Comparison of ENCODE assay signal across 9 mouse cellular contexts in the genomic region with DNA sequence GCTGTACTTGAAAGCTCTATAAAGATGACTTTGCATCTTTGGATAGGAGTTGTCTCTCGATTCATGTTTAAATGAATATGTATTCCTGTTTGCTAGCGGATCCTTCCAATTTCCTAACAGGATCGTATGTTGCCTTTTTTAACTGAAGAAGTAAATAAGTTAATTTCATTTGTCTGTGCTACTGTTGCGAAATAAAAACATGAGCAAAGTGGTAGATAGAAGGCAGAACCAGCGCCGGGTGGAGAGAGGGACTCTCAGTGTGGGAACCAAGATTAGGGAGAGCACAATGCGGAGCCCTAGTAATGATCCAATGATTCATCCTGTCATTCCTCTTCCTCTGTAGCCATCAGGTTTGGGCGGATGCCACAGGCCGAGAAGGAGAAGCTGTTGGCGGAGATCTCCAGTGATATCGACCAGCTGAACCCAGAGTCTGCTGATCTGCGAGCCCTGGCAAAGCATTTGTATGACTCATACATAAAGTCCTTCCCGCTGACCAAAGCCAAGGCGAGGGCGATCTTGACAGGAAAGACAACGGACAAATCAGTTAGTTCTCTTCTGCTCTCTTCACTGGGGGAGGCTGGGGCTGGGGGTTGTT.
DNase-seq lines count a peak whose midpoint lies in the region; ATAC-seq and TF ChIP-seq lines count a peak whose summit lies in the region.
"Had no signal": no experiment of that assay in that cellular context is flagged by ENCODE, and none has a peak within 500 bp of the region (broad histone marks: within the 10 kb centered on the region; RNA-seq: fewer than 3 reads in every experiment).

No protein-coding gene starts in this region.

- no peaks in the 10 kb centered on the region for H3K27me3 ChIP-seq in lung, postnatal 0 days (replicated peaks; ENCODE audit: insufficient read depth, low read length)
- H3K27me3 ChIP-seq in hindbrain, embryonic 12.5 days = no peaks in the 10 kb centered on the region
- H3K27me3 ChIP-seq: hindbrain, embryonic 15.5 days had no signal

- H3K4me1 ChIP-seq in lung, postnatal 0 days (ENCODE audit: insufficient read depth, low read depth, low read length) = peaks cover 9% of the 10 kb centered on the region; the same call in 1 of the 2 replicates
- H3K4me1 ChIP-seq in hindbrain, embryonic 12.5 days = 0 out of 2 replicates have a peak, but pooled peaks cover 2% of the 10 kb centered on the region
- H3K4me1 ChIP-seq: hindbrain, embryonic 15.5 days had no signal

- no peak overlapping the region for H3K4me3 ChIP-seq in lung, postnatal 0 days (ENCODE audit: low read depth, low read length)
- H3K4me3 ChIP-seq in hindbrain, embryonic 12.5 days = no peak overlapping the region
- H3K4me3 ChIP-seq: hindbrain, embryonic 15.5 days had no signal

- 30% methylated on average over 16 of the region's 16 CpGs for WGBS in lung, postnatal 0 days
- WGBS in hindbrain, embryonic 12.5 days = 88% methylated on average over 16 of the region's 16 CpGs

- H3K4me2 ChIP-seq in lung, postnatal 0 days (replicated peaks; ENCODE audit: low read depth, low read length) = peak overlapping the region; percentile 27; the same call in 1 of the 2 replicates
- no peak overlapping the region for H3K4me2 ChIP-seq in hindbrain, embryonic 12.5 days (replicated peaks)
- H3K4me2 ChIP-seq: hindbrain, embryonic 15.5 days had no signal

- H3K9ac ChIP-seq in lung, postnatal 0 days (replicated peaks; ENCODE audit: low read depth) = no peak overlapping the region
- no peak overlapping the region for H3K9ac ChIP-seq in hindbrain, embryonic 12.5 days
- H3K9ac ChIP-seq: hindbrain, embryonic 15.5 days had no signal

- no peaks in the 10 kb centered on the region for H3K36me3 ChIP-seq in lung, postnatal 0 days (ENCODE audit: insufficient read depth, low read length)
- no peaks in the 10 kb centered on the region for H3K36me3 ChIP-seq in hindbrain, embryonic 12.5 days
- H3K36me3 ChIP-seq: hindbrain, embryonic 15.5 days had no signal

- peak; percentile 81 for ATAC-seq in lung, postnatal 0 days
- ATAC-seq in hindbrain, embryonic 12.5 days (ENCODE audit: low FRiP score) = no peak

- H3K9me3 ChIP-seq in lung, postnatal 0 days (ENCODE audit: low read length) = no peaks in the 10 kb centered on the region
- no peaks in the 10 kb centered on the region for H3K9me3 ChIP-seq in hindbrain, embryonic 12.5 days (replicated peaks)
- H3K9me3 ChIP-seq: hindbrain, embryonic 15.5 days had no signal

- H3K27ac ChIP-seq in lung, postnatal 0 days (ENCODE audit: low read length) = peak overlapping the region; percentile 44
- no peak overlapping the region for H3K27ac ChIP-seq in hindbrain, embryonic 12.5 days
- H3K27ac ChIP-seq: hindbrain, embryonic 15.5 days had no signal

- intact Hi-C loops in heart, postnatal 25 days (cut with DNase I) = no loop called here

- TF ChIP-seq EP300 in lung, postnatal 0 days (IDR thresholded peaks at IDR 0.05) = peak; percentile 7; the same call in 1 of the 2 replicates

- TF ChIP-seq CTCF in lung, postnatal 0 days (IDR thresholded peaks at IDR 0.05) = no peak

- peak; percentile 87 to 94 for DNase-seq in adrenal gland, adult (ENCODE audit: inconsistent age in 2 of 2, low spot score in 1 of 2)
- DNase-seq in cerebellum, adult 9-10 months = peak; percentile 84
- DNase-seq in heart, postnatal 25 days (ENCODE audit: low spot score) = peak; percentile 70
- peak; percentile 83 for DNase-seq in lung, postnatal 0 days (ENCODE audit: low spot score)
- DNase-seq in urinary bladder, postnatal 4 days (ENCODE audit: low spot score in 2 of 2) = peak; percentile 72 to 75
- no peak for DNase-seq in yolk sac, embryonic 10.5 days (ENCODE audit: low spot score)
- no peak for DNase-seq in frontal cortex, postnatal 10 days (ENCODE audit: low spot score in 2 of 2)

Comparison
In these comparisons a context has a peak if more than half of its experiments do, and no peak if none do; other contexts are left out.
1. DNase-seq: peak in adrenal gland, adult (2 of 2), cerebellum, adult 9-10 months (single experiment), heart, postnatal 25 days (single experiment), lung, postnatal 0 days (single experiment) and urinary bladder, postnatal 4 days (2 of 2); none in yolk sac, embryonic 10.5 days (single experiment) and frontal cortex, postnatal 10 days (0 of 2).